Mouse (Mus musculus) limb, embryonic 10.5 days (tissue): ENCODE measurements around the gene Lrrc20. TPM values are rescaled to one million over a fixed set of nuclear protein-coding genes. Genes with fewer than 3 reads are reported as not detected.

Experiments
- DNase-seq: peaks from one replicate; pipeline ENCODE4 v3.0.0-alpha.2; 2017; ENCODE audit warnings: low spot score
- H3K27ac ChIP-seq: fragments of 300-500 bp; sonication (generic); 2 replicates; pipeline ENCODE4 v1.5.1; 2016; ENCODE audit warnings: mild to moderate bottlenecking
- H3K27me3 ChIP-seq: fragments of 300-500 bp; sonication (generic); 2 replicates; pipeline ENCODE4 v1.6.1; 2016; ENCODE audit warnings: low read depth, mild to moderate bottlenecking; ENCODE audit not compliant: poor library complexity, severe bottlenecking
- H3K36me3 ChIP-seq: fragments of 300-500 bp; sonication (generic); 2 replicates; pipeline ENCODE4 v1.6.1; 2016; ENCODE audit warnings: mild to moderate bottlenecking, moderate library complexity
- H3K4me1 ChIP-seq: fragments of 300-500 bp; sonication (generic); 2 replicates; pipeline ENCODE4 v1.6.1; 2016
- H3K4me3 ChIP-seq: fragments of 300-500 bp; sonication (generic); 2 replicates; pipeline ENCODE4 v1.5.1; 2016; ENCODE audit warnings: mild to moderate bottlenecking, moderate library complexity
- H3K9me3 ChIP-seq: fragments of 300-500 bp; sonication (generic); replicated peaks from 2 replicates; pipeline ENCODE4 v1.6.1; 2016; ENCODE audit warnings: mild to moderate bottlenecking
- WGBS: fragments of 180-500 bp; shearing (Covaris S2); methylation state at CpG from one replicate; pipeline ENCODE4 v1.1.7; 2016; 5-methylcytosine and 5-hydroxymethylcytosine counted together
- polyA plus RNA-seq: library from polyadenylated mRNA; unstranded; fragments of >200 nt; fragmentation: Nextera tagmentation; extraction: Ambion mirVana; gene quantifications from 2 replicates; pipeline ENCODE4 v1.2.1, GENCODE M21; 2016

The Lrrc20 gene
- polyA plus RNA-seq, 1 experiment from 2014 or later, result 11.4 TPM

DNA sequence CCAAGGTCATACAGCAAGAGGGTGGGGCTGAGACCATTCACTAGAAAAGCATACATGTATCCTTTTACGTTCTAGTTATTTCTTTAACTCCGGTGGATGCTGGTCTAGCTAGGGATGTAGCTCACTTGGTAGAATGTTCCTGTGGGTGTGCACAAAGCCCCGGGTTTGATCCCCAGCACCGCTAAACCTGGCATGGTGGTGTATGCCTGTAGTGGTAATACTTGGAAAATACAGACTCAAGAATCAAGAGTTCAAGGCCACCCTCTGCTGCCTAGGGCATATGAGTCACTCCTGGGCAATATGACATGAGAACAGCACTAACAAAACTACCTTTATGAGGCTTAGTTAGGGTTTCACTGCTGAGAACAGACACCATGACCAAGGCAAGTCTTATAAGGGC is 59.8 kb downstream of the Lrrc20 start:
- 91% methylated on average over 4 of the region's 4 CpGs for WGBS
- Histone ChIP-seq H3K27ac (peak overlapping the region; percentile 64), H3K27me3 (no peaks in the 10 kb centered on the region), H3K36me3 (peaks cover 2% of the 10 kb centered on the region; the same call in 1 of the 2 replicates), H3K4me3 (no peak overlapping the region), H3K4me1 (peaks cover 33% of the 10 kb centered on the region), H3K9me3 (no peaks in the 10 kb centered on the region)
- DNase-seq, result no peak

DNA sequence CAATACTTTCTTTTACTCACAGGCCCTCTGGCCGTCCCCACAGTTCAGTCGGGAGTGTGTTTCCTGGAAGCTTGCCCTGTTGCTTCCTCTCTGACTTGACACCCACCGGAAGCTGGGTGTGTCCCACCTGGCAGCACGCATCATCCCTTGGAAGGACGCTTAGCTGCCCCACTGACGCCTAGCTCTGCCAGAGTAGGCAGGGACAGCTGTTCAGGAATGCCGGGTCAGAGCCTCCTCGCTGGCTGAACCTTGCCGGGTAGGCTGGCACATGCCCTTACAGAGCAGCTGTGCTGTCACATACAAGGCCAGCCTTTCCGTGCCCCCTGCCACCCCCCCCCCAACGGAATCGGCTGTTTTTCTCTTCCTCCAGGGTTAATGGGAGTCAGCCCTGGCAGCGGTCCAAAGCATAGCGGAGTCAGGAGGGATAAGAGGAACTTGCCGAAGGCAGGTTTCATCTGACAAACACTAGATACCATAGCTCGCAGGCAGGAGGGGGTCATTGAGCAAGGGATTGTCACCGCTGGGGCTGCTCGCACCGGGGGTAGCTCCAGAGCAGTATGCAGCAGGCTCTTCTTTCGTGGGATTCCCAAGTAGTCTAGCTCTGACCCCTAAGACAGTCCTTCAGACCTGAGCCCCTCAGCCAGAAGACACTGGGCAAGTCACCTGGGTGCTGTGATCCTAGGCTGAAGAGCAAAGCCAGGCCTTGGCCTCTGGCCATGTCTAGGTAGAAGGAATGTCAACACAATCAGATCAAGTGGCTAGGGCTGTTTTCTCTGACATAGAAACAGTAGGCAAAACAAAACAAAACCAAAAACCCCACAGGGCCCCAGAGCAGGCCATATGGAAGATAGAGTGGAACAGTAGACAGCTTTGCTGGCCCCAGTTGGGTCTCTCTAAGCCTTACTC is 60.8 kb downstream of the Lrrc20 start:
- H3K4me3 ChIP-seq, result no peak overlapping the region
- no peak for DNase-seq
- peak overlapping the region; percentile 40; the same call in 1 of the 2 replicates for H3K27ac ChIP-seq
- no peaks in the 10 kb centered on the region for H3K9me3 ChIP-seq
- WGBS, result 76% methylated on average over 20 of the region's 20 CpGs
- H3K27me3 ChIP-seq, result no peaks in the 10 kb centered on the region
- H3K4me1 ChIP-seq, result peaks cover 33% of the 10 kb centered on the region
- peaks cover 2% of the 10 kb centered on the region; the same call in 1 of the 2 replicates for H3K36me3 ChIP-seq

DNA sequence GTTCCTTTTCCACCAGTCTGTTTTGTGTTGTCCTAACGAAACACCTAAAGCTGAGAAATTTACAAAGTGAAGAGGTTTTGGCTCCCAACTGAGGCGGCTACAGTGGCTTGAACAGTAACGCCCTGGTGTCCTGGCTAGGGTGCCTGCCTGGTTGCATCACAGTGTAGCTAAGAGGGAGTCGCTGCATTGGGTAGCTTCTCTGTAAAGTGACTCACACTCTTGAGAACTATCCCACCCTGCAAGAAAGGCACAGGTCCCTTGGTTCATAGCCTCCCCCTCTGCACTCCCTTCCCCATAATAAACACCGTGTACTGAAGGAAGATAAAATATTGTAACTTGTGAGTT is 61.4 kb downstream of the Lrrc20 start:
- peaks cover 33% of the 10 kb centered on the region for H3K4me1 ChIP-seq
- DNase-seq, result no peak
- no peaks in the 10 kb centered on the region for H3K27me3 ChIP-seq
- H3K9me3 ChIP-seq, result no peaks in the 10 kb centered on the region
- H3K27ac ChIP-seq, result peak overlapping the region; percentile 40; the same call in 1 of the 2 replicates
- 86% methylated on average over 5 of the region's 5 CpGs for WGBS
- peaks cover 2% of the 10 kb centered on the region; the same call in 1 of the 2 replicates for H3K36me3 ChIP-seq
- H3K4me3 ChIP-seq, result no peak overlapping the region

DNA sequence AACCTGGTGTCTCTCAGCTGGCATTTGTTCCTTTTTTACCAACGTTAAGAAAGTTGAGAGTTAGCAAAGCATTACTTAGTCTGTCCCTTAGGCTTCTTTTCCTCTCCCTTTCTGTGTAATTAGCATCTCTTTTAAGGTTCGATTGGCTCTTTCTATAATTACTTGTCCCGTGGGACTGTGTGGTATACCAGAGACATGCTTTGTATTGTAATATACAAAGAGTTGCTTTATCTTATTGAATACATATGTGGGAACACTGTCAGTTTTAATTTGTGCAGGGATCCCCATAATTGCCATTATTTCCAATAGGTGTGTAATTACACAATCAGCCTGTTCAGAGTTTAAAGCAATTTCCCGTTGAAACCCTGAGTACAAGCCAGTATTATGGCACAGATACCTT is 62.8 kb downstream of the Lrrc20 start:
- Histone ChIP-seq H3K4me3 (no peak overlapping the region), H3K36me3 (peaks cover 2% of the 10 kb centered on the region; the same call in 1 of the 2 replicates), H3K4me1 (peaks cover 33% of the 10 kb centered on the region), H3K9me3 (no peaks in the 10 kb centered on the region), H3K27ac (no peak overlapping the region), H3K27me3 (no peaks in the 10 kb centered on the region)
- 65% methylated on average over 4 of the region's 4 CpGs for WGBS
- no peak for DNase-seq

DNA sequence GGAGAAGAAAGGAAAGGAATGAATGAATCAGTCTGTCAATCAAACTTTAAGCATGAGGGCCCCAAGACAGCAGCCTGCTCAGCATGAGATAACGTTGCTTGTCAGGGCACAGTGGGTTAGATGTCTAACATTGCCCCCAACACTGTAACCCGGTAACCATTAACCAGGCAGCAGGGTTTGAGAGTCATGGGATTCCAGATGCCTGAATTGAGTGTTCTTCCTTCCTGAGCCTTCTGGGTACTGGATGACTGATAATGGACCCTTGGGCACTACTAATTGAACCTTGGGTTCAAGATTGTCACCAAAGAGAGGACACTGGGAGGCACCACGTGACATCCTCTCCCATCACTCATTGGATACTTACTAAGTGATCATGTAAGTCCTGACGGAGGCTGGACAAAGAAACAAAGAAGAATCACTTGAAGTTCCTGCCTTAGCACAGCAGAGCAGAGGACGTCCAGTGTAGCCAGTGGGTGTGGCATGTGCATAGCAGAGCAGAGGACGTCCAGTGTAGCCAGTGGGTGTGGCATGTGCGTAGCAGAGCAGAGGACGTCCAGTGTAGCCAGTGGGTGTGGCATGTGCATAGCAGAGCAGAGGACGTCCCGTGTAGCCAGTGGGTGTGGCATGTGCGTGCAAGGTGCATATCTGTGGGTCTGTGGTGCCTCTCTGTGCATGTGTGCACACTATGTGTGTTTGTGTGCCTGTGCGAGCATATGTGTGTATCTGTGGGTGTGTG is 68.7 kb downstream of the Lrrc20 start:
- H3K4me1 ChIP-seq, result peaks cover 13% of the 10 kb centered on the region
- H3K27me3 ChIP-seq, result no peaks in the 10 kb centered on the region
- WGBS, result 69% methylated on average over 12 of the region's 12 CpGs
- no peak overlapping the region for H3K4me3 ChIP-seq
- no peak for DNase-seq
- H3K27ac ChIP-seq, result no peak overlapping the region
- H3K9me3 ChIP-seq, result no peaks in the 10 kb centered on the region
- no peaks in the 10 kb centered on the region for H3K36me3 ChIP-seq

DNA sequence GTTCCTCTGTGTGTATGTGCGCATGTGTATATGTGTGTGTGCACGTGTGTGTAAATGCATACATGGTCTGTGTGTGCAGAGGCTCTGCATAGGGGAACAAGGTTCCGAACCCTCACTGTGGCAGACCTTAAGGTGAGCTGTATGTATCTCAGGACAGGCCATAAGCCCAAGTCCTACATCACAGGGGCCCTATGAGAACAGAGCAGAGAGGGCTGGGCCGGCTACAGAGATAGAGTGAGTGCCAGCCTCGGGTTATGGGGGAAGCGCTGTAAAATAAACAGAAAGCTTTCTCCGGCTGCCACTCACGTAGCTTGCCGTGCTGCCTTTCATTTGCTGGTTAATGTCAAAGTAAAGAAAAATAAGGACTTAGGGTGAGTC is 69.3 kb downstream of the Lrrc20 start:
- WGBS, result 61% methylated on average over 9 of the region's 9 CpGs
- Histone ChIP-seq H3K27ac (no peak overlapping the region), H3K4me1 (peaks cover 13% of the 10 kb centered on the region), H3K27me3 (no peaks in the 10 kb centered on the region), H3K36me3 (no peaks in the 10 kb centered on the region), H3K4me3 (no peak overlapping the region), H3K9me3 (no peaks in the 10 kb centered on the region)
- DNase-seq, result no peak

DNA sequence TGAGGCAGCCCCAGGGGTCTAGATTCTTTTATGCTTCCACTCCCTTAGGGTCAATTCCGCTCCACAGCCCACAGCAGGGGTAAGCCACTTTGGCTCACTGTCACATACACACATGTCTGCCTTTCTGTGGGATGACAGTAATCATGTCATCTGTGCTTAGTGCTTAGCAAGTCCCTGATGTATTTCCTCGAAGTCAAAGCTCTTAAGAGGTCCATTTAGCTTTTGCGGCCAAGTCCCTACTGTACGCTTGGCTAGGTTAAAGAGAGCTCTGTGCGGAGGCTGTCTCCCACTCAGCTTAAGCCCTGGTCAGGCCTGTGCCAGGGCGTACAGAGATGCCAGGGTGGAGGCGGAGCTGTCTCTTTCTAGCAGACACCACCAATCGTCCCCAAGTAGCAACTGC is 74.5 kb downstream of the Lrrc20 start:
- Histone ChIP-seq H3K4me3 (no peak overlapping the region), H3K9me3 (no peaks in the 10 kb centered on the region), H3K27ac (no peak overlapping the region), H3K27me3 (no peaks in the 10 kb centered on the region), H3K4me1 (peaks cover 5% of the 10 kb centered on the region), H3K36me3 (no peaks in the 10 kb centered on the region)
- WGBS, result 90% methylated on average over 8 of the region's 8 CpGs
- no peak for DNase-seq

DNA sequence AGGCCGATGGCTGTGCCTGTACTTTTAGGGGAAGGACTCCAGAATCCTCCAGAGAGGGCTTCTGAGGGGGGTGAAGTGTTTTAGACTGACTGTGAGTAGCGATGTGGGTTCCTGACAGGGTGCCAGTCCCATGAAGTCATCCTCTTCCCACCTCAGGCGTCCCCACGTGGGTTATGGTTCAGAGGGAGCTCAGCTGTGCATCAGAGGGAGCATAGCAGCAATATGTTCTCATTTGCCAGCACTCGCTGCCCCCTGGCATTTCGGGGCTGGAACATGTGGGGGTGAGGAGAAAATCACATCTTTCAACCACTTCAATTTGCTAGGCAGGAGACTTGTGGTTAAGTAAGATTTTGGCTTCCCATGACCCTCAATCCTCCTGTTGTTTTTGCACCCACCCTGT is 79.6 kb downstream of the Lrrc20 start:
- no peaks in the 10 kb centered on the region for H3K27me3 ChIP-seq
- no peak overlapping the region for H3K4me3 ChIP-seq
- 96% methylated on average over 6 of the region's 6 CpGs for WGBS
- DNase-seq, result no peak
- H3K4me1 ChIP-seq, result no peaks in the 10 kb centered on the region
- no peak overlapping the region for H3K27ac ChIP-seq
- peaks cover 5% of the 10 kb centered on the region; the same call in 1 of the 2 replicates for H3K36me3 ChIP-seq
- no peaks in the 10 kb centered on the region for H3K9me3 ChIP-seq

DNA sequence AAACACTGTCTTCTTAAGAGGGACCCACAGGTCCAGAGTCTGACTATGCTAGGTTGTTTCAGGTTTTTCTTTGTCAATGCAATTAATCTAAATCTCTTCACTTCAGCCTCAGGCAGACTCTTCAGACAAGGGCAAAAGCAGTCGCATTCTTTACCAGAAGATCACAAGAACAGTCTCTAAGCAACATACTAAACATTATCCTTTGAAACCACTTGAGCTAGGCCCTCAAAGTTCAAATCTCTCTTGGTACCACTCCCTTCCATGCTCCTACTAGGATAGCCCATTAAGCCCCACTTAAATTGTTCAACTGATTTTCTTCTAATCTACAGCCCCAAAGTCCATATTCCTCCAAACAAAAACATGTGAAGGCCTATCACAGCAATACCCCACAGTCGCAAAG is 83.0 kb downstream of the Lrrc20 start:
- Histone ChIP-seq H3K9me3 (no peaks in the 10 kb centered on the region), H3K36me3 (peaks cover 9% of the 10 kb centered on the region; the same call in 1 of the 2 replicates), H3K27me3 (no peaks in the 10 kb centered on the region), H3K4me3 (no peak overlapping the region), H3K27ac (no peak overlapping the region), H3K4me1 (no peaks in the 10 kb centered on the region)
- WGBS, result 83% methylated on average over 2 of the region's 2 CpGs
- DNase-seq, result no peak

DNA sequence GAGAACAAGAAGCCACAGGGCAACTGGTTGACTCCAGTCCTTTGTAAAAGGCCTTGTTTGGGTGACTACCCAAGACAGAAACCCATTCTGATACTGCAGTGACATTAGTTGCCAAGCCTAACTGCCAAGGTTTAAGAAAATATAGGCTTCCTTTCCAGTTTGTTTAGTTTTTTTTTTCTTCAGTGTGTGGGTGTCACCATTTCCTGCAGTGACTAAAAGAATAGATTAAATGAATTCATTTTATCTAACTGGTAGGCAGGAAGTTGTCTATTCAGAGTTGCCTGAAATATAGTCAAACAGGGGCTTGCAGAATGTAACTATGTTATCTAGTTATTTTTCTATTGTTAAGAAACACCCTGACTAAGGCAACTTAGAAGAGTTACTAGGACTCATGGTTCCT is 83.9 kb downstream of the Lrrc20 start:
- Histone ChIP-seq H3K27ac (no peak overlapping the region), H3K36me3 (peaks cover 9% of the 10 kb centered on the region; the same call in 1 of the 2 replicates), H3K27me3 (no peaks in the 10 kb centered on the region), H3K9me3 (no peaks in the 10 kb centered on the region), H3K4me1 (no peaks in the 10 kb centered on the region), H3K4me3 (no peak overlapping the region)
- DNase-seq, result no peak

DNA sequence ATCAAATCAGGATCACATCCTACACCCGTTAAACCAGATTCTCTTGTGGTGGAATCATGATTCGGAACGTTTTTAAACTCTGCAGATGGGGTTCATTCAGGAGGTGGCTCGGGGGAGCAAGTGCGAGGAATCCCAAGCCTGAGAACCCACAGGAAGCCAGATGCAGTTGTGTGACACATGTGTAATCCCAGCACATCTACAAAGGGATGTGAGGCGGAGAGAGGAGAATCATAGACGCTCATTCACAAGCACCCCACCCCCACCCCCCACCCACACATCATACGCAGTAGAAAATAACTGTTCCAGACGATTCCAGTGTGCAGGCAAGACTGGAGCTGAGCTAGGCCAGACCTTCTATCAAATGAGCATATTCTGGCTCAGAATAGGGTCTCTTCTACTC is 87.9 kb downstream of the Lrrc20 start:
- 0 out of 2 replicates have a peak, but pooled peaks cover 5% of the 10 kb centered on the region for H3K36me3 ChIP-seq
- no peak overlapping the region for H3K27ac ChIP-seq
- no peak overlapping the region for H3K4me3 ChIP-seq
- no peaks in the 10 kb centered on the region for H3K27me3 ChIP-seq
- 89% methylated on average over 9 of the region's 9 CpGs for WGBS
- no peak for DNase-seq
- no peaks in the 10 kb centered on the region for H3K4me1 ChIP-seq
- no peaks in the 10 kb centered on the region for H3K9me3 ChIP-seq

DNA sequence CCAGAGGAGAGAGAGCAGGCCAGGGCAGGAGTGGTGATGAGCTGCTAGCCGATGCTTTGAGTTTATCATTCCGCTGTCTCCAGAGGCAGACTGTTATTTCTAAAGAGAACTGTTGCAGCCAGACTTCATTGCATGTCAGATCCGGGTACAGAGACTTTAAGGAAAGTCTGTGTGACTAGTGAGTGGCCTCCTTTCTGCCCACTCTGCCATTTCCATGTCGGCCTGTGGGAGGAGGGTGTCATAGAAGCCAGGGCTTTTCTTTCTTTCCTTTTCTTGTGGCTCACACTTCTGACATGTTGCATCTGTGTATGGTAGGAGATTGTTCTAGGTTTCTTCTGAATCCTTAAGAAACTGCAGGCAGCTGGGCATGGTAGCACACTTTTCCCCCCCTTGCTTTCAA is 88.8 kb downstream of the Lrrc20 start:
- H3K4me3 ChIP-seq, result no peak overlapping the region
- no peaks in the 10 kb centered on the region for H3K27me3 ChIP-seq
- no peaks in the 10 kb centered on the region for H3K4me1 ChIP-seq
- H3K36me3 ChIP-seq, result 0 out of 2 replicates have a peak, but pooled peaks cover 5% of the 10 kb centered on the region
- H3K9me3 ChIP-seq, result no peaks in the 10 kb centered on the region
- WGBS, result 91% methylated on average over 4 of the region's 4 CpGs
- H3K27ac ChIP-seq, result no peak overlapping the region
- DNase-seq, result no peak

DNA sequence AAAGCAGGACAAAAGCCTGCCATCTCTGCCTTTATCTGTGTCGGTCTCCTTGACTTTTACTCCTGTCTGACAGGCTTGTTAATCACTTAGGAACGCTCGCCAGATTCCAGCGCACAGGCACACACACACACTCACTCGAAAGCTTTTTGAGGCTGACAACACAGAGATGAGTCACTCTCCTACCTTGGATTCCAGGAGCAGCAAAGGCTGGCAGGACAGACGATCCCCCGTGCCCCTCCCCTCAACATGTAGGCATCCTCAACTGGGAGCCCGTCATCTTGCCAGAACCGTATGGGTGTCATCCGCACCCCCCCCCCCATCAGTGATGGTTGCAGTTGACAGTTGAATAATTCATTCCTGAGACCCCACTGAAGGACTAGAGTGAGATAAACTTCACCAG is 94.6 kb downstream of the Lrrc20 start:
- Histone ChIP-seq H3K9me3 (no peaks in the 10 kb centered on the region), H3K27ac (no peak overlapping the region), H3K36me3 (no peaks in the 10 kb centered on the region), H3K4me3 (no peak overlapping the region), H3K4me1 (peaks cover 4% of the 10 kb centered on the region; the same call in 1 of the 2 replicates), H3K27me3 (no peaks in the 10 kb centered on the region)
- DNase-seq, result no peak
- 52% methylated on average over 10 of the region's 10 CpGs for WGBS
